Mouse (Mus musculus): ENCODE measurements around the gene Traf6.
"Not testable (repeated sequence)": the region's sequence is repeated elsewhere in the genome, so short reads cannot be mapped to it uniquely, and the experiment has no call there.

The Traf6 gene

DNA sequence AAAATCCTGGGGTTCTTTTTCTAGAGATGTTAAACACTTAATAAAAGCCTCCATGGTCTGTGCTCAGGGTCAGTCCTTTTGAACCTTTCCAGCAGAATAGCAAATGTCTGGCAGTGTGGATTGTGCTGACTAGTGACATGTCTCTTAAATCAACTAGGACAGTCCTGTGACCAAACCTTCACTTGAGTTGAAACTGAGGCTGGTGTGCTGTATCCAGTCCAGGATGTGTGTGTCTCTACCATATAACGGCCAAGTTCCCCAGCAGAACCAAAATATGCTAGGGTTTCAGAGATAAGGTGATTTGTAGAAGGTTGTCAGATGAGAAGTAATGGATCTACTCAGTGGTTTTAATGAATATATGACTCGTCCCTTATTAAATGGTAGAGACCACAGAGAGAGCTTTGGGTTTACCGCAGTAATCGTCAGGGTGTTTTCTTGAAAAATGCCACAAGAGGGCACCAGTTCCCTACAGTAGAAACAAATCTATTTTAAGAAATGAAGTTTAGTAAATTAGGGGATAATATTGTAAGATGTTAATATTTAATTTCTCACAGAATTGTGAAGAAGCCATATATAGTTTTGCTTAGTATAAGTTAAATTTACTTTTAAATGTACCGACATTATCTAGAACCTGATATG lies 15.5 kb downstream of the Traf6 start:
- no peak for DNase-seq (ENCODE audit: low spot score in 2 of 2)

DNA sequence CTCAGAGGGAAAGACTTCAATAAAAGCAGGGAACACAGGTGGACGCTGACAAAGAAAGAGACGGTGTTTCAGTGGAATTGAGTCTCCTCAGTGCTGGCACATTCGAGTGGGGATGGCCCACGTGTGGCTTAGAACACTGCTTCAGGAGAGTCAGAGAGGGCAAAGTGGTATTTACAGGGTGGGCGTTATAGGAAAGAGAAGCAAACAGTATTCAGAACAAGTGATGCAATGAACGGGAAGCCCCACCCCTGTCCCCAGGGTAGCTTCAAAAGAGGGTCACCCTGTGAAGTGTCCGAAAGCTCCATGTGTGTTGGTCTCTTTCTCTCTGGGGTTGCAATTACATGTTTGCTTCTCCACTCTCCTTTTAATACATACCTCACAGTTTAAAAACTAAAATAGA lies 17.4 kb downstream of the Traf6 start:
- no peak for DNase-seq (ENCODE audit: low spot score in 2 of 2)

DNA sequence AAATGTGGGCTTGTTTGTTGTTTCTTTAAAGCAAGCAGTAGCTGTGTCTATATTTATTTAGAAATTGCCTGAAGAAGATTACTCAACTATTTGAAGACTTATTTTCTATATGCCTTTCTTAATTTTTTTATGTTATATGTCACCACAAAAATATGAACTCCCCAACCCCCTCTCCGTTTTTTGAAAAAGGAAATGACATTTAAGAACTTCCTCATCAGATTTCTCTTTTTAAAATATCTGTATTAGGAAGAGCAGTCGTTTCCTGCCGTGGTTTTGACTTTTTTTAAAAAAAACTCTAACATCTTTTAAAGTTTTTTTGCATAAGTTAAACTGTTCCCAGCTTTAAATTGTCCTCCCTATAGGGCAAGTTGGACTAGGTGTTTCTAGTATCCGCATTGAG lies 21.1 kb downstream of the Traf6 start:
- DNase-seq (ENCODE audit: low spot score in 2 of 2), result no peak

DNA sequence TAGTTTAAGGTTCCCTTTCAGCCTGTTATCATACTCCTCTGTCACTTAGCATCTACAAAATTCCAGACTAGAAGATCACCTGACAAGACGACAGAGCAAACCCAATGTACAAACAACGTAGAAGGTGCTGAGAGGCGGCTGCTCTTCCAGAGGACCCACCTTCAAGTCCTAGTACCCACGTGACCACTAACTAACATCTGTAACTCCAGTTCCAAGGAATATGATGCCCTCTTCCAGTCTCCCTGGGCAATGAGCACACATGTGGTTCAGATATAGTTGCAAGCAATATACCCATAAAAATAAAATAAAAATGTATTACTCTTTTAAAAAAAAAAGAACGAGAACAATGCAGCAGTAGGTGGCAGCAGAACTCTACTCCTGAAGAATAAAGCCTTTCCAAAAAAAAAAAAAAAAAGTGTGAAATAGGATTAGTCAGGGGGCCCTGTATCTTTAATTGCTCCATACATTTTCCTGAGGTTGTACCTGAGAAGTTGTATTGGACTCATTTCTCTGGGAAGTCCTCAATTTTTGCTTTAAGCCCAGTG lies 27.8 kb downstream of the Traf6 start:
- no peak for DNase-seq (ENCODE audit: low spot score in 2 of 2)

DNA sequence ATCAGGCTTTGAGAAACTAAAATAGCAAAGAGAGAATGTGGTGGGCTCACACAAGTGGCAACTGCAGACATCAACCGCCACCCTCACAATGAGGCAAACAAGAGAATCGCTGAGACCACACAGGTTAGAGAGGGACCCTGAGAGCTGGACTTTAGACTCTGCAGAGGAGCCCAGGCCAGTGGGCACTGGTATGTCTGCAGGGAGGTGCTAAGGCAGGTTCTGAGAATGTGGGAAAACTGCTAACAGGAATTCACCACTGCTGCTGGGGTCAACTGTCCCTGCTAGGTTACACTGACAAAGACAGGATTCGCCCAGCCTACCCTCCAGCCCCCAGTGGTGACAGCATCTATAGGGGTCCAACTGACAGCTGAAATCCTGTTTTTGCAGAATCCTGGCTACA lies 33.4 kb downstream of the Traf6 start:
- no peak for DNase-seq (ENCODE audit: low spot score in 2 of 2)

DNA sequence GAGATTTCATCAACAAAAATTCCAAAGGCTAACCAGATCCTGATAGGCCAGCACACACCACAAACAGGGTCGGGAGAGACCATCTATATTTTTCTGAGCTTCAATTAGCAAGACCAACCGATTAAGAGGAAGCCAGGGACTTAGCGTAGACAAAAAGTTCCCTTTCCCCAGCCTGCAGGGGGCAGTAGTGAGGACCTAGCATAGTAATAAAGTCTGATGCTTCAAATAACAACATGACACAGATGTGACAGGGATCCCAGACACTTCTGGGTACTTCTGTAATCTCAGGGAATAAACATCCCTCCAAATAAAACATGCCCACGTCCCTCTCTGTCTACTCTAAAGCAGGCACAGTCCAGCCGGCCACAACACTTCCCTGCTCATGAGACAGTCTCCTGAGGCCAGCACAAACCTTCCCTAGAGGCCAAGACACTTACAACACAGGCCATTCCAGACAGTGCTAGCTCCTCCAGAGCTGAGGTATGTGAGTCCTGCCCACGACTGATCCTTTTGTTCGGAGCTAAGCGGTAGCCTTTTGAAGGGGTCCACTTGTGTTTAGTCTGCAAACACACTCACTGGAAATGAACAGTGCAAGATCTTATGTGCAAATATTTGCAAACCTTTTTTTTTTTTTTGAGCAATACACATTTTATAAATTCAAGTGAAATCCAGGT lies 37.6 kb downstream of the Traf6 start:
- DNase-seq (ENCODE audit: low spot score in 2 of 2), result peak in 1 of 2 experiments; percentile 26

DNA sequence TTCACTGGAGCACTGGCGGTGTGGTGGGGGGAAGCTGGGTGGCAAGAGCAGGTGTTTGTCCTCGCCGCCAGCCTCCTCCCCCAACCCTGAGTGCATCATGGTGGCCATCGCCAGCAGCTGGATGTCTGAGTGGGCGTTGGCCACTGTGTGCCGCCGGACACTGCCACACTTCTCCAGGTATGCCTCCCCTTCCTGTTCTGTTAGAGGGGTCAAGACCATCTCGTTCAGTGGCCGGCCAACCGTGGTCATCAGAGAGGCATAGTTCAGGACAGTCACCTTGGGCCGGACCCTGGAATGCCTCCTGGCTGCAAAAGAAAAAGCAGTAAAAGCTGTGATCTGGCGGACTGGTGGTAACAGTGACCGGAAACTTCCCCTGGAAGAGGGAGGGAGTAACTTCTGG lies 38.9 kb downstream of the Traf6 start:
- no peak for DNase-seq (ENCODE audit: low spot score in 2 of 2)

DNA sequence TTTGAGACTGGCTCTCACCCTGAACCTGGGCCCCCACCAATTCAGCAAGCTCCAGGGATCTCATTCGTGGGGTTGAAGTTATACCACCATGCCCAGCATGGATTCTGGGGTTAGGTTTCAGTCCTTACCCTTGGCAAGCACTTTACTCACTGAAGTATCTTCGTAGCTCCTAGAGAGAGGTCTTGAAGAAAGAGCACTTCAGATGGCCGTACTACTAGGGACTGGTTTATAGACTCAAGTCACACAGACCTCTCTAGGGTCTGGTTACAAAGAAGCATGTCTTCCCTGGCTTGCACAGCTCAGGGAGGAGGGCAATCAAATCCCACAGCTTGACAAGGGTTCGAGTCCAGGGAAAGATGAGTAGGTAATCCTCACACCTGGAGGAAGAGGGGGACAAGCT lies 43.6 kb downstream of the Traf6 start:
- DNase-seq (ENCODE audit: low spot score in 2 of 2), result no peak

DNA sequence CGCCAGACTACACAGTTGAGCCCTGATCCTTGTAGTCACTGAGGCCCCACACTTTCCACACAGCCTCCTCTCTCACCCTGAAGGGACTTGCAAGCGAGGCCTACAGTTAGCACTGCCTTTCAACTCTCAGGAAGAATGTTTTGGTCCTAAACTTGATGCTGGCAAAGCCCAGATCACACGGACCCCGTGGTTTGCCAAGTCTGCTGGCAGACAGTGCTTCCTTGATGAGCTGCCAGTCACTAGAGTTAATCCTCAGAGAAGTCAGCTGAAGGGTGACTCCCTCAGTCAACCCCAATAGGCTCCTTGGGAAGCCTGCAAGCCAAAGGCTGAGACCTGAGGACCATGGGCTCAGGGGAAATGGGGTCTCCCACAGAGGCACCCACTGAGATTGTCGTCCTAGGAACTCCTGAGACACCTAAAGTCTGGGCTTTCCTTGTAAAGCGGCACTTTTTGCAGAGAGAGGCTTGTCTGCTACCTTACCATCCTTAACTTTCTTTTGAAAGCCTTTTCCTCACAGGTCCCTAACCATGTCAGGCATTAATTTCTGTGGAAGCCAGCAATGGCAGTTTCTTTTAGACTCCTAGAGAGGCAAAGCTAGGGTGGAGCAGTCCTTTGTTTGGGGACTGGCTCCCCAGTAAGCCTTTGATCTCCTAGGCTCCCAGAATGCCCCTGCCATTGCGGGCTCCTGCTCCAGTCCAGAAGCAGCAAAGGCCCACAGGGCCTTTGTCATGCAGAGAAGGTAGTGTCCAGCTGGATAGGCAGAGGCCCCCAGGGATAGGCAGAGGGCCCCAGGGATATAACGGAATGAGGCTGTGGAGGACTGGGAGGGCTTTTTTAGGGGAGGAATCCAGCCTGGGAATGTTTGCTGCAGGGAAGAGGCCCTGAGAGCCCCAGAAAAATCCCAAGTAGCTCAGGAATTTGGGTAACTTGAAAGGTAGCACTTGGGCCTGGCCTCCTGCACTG lies 44.4 kb downstream of the Traf6 start:
- peak in 1 of 2 experiments; percentile 57 for DNase-seq (ENCODE audit: low spot score in 2 of 2)

DNA sequence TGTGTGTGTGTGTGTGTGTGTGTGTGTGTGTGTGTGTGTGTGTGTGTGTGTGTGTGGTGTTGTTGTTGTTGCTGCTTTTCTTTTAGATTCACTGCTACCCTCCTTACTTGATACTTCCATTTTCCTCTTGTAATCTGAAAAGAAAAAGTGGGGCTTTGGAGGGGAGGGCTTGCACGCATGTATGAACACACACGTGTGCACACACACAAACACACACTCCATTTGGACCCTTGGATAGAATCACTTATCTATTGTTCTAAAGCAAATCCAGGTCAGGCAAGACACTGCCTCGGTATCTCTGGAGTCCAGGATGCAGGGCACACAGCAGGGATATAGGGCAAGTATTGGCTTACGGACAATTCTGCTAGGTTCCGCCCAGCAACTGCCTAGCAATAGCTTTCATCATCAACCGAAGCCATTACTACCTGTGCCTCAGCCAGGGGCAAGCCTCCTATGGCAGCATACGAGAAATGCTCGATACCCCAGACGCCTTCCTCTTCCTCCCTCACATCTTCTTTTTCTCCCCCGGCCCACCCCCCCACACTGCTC lies 45.2 kb downstream of the Traf6 start:
- DNase-seq (ENCODE audit: low spot score in 2 of 2), result no peak

DNA sequence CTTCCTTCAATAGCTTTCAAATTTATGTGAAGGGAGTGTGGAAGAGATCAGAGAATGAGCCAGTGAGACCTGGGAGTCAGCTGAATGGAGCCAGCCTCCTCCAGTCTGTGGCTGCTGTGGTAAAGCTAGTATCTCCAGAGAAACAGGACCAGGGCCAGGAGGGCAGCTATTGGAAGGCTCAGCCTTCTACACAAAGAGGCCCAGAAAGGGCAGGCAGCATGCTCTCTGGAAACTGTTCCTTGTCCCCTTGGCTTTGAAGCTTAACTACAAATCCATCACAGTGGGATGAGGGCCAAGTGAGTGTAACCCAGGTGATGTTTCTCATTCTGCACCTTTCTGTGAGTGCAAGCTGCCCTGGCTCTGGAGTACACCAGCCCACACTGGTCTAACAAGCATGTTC lies 49.6 kb downstream of the Traf6 start:
- no peak for DNase-seq (ENCODE audit: low spot score in 2 of 2)

DNA sequence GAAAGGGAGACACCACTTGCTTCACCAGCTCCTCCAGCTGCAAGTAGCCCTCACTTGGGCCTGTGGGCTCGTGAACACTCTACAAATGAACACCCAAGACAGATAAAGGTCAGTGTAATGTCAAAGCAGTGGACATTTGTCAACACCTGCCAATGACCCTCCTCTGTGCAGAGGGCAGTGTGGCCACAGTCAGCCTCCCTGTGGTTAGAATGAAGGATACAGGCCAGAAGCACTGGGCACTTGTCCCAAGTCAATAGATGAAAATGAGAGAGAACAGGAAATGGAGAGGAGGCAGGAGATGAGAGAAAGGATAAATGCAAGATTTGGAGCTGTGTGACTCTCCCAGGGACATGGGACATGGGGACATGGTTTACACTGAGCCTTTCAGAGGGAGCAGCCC lies 51.2 kb downstream of the Traf6 start:
- DNase-seq (ENCODE audit: low spot score in 2 of 2), result no peak

DNA sequence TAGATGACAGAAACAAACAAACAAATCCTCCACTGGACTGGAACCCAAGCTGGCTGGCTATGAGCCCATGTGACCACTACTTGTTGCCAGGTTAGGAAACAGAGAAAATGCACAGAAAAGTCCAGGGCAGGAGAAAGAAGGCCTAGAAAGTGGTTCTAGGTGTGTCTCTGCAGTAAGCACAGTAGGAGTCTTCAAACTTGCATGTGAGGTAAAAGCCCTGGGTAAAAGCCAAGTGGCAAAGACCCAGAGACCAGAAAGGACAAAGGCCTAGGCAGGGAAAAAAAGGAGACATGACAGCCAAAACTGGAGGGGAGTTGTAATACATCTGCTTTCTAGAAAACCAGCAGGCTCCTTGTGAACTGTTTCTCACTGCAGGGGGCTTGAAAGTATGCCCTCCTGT lies 52.7 kb downstream of the Traf6 start:
- no peak for DNase-seq (ENCODE audit: low spot score in 2 of 2)

DNA sequence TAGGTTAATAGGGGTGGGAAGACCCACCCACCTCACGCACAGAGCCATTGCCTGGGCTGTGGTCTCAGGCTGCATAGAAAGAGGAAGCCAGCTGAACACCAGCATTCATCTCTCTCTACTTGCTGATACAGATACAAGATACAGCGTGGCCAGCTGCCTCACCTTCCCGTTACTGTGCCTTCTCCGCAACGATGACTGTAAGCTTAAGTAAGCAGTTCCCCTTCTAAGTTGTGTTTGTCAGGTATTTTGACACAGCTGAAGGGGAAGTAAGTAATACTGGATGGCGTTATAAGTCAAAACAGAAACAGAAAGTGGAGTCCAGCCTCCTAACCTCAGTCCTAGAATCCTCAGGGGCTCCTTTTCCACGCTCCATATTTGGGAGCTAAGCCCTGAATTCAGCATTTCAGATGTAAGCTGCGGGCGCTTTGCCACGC lies 54.6 kb downstream of the Traf6 start:
- no peak for DNase-seq (ENCODE audit: low spot score in 2 of 2)

DNA sequence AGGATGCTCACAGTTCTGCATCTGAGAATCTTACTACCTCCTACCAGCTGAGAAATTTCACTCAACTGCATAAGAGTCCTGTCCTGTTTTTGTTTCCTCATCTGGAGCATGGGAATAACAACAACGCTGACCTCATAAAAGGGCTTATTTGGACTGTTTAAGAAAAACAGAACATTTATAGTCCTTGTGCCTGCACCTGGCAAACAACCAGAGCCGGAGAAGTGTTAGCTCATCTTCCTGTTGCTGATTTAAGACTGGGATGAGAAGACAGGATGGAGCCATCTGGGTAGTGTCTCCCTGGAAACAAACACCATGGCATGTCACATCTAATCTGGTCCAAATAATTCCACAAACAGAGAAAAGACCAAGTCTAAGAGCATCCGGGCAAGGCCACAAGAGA lies 55.3 kb downstream of the Traf6 start:
- no peak for DNase-seq (ENCODE audit: low spot score in 2 of 2)

DNA sequence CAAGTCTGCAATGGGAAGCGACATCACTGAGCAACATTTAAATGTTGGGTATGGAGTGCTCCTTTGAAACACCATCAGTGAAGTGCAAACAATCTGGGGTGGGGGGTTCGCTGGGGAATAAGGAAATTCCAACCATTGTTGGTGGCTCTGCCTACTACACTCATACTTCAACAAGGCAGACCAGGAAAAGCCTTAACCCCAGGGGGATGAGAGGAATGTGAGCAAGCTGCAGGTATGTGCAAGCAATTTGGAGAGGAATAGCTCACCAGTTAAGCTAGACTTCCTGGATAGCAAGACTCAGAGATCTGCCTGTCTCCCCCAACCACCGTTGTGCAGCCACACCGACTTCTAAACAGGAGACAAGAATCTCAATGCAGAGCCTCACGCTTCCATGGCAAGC lies 61.7 kb downstream of the Traf6 start:
- no peak for DNase-seq (ENCODE audit: low spot score in 2 of 2)

DNA sequence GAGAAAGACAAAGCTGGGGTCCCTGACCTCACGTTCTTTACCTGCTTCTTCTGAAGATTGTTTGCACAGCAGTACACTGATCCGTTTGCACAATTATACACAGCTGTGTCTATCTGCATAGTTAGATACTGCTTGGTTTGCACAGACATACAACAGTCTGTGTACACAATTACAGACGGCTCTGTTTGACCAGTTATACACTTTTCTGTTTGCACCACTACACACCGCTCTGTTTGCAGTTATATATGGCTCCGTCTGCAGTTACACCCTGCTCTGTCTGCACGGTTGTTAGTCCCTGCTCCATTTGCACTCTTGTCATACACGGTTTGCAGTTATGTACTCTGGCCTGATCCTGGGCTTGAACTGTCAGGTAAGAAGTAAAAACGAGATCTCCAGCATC lies 63.4 kb downstream of the Traf6 start:
- no peak for DNase-seq (ENCODE audit: low spot score in 2 of 2)

DNA sequence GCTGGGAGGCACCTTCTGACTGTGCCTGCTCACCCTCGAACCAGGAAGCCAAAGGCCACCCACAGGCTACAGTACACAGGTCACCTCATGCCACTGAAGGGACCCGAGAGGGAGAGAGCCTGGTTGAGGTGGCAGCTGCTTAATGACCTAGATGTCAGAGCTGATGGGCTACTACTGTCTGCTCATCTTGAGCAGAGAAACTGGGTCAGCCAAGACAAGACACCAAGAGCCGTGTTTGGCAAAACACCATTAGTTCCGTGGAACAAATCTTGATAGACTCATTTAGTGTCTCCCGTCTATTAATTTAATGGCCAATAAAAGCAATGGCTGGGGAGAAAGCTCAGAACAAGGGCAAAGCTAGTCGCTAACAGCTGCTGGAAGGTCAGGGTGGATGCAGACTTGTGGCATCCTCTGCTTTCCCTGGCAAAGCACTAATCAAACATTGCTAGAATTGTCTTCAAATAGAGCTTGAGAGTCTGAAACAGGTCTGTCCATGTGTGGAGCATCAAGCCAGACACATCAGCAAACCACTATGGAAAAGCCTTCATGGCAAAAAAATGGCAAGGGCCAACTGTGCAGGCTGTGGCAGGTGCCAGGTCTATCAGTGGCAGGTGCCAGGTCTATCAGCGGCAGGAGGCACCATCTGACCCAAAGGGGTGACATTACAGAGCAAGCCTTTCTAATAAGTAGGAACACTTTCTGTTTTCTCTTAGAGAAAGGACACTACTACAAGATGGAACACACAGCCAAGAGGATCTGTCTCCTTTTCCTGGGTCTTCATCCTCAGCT lies 64.0 kb downstream of the Traf6 start:
- DNase-seq (ENCODE audit: low spot score in 2 of 2), result no peak

DNA sequence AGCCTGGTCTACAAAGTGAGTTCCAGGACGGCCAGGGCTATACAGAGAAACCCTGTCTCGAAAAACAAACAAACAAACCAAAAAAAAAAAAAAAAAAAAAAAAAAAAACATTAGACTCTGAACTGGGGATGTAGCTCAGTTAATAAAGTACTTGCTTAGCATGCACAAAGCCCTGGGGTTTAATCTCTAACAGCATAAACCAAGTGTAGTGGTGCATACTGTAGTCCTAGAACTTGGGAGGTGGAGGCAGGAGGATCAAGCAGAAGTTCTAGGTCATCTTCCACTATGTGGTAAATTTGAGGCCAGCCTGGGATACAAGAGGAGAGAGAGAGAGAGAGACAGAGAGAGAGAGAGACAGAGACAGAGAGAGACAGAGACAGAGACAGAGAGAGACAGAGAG lies 67.4 kb downstream of the Traf6 start:
- DNase-seq (ENCODE audit: low spot score in 2 of 2), result not testable (repeated sequence)

DNA sequence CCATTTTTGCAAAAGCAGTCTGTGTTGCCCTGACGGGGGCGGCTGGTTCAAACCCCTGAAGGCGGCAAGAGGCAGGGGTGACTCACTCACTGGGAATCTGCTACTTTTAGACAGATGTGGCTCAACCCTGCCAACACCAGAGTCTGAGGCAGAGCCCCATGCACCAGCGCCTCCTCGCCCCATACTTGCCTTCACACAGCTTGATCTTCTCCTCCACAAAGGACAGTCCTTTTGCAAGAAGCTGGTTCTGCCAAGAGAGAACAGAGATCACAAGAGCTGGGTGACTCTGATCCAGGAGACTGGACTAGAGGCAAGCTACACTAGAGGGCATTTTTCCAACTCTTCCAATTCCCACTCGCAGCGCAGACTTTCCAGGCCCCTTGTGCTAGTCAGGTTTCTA lies 68.3 kb downstream of the Traf6 start:
- peak in 1 of 2 experiments; percentile 17 for DNase-seq (ENCODE audit: low spot score in 2 of 2)

Measured in urinary bladder, postnatal 36 days (tissue).